Mouse (Mus musculus) thymus, postnatal 10 days (tissue): ENCODE measurements around the gene Nmb.
A peak's percentile ranks its signal among the peaks of the same experiment; 100 is the strongest.

Experiments
- DNase-seq, 2 experiments: peaks; one replicate each; pipeline ENCODE4 v3.0.0; 2021; ENCODE audit warnings: low spot score in 2 of 2

Gene Nmb

DNA sequence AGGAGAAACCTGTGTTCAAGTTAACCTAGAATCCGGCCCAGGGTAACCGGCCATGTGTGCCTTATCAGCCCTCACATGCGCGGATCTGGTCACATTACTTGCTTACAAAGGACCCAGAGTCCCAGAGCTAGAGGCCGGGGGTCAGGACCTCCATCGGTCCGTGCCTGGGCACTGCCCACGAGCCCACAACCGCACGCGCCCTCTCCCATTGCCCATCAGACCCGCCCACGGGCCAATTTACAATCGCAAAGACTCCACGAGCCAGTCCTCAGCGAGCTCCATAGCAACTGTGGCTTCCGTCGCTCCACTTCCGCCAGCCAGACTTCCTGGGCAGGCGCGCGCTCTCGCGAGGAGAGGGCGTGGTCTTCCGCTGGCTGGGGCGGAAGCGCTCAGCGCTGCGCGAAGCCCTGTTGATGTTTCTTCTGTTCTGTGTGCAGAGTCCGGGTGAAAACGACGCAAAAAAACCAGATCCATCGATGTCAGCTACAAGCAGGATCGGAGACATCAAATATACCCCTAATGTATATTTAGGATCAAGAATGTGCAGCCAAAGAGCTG lies 3.9 kb downstream of the Nmb start, which contains the start of gene Wdr73:
Gene Wdr73 (minus strand): TSS at position 326 of the 558 bp plus-strand sequence.
- peak; percentile 85 to 91 for DNase-seq

DNA sequence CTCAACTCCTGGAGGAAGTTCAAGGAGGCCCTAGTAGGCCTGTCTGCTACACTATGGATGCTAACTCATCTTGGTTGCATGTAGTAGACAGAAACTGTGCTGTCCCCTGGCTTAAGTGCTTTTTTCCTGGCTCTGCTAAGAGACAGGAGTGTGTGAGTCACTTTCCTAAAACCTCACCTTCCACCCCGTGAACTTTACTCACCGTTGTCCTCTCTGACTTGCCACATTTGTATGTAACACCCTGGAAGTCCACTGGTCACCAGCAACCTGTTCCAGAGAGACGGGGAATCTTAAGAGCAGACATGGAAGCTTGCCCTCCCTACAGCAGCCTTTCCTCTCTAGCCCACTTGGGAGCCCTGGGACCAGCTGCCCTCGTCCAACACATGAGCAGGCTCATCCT lies 7.2 kb downstream of the Nmb start:
- no peak for DNase-seq

DNA sequence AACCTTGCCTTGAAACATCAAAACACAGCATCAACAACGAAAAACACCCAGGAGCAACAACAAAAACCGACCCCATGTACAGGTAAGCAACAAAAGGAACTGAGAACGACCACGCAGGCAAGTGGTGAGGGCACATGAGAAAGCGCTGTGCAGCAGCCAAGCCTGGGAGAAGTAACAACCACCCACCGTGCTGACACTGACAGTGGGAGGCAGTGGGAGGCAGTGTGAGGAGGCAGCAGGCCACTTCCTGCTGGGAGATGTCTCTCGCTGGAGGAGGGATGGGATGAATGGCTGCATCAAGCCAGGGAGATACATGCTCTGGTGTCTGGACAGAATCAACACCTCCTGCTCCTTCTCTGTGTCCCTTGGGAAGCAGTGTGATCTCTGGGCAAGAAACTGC lies 7.7 kb downstream of the Nmb start:
- no peak for DNase-seq

DNA sequence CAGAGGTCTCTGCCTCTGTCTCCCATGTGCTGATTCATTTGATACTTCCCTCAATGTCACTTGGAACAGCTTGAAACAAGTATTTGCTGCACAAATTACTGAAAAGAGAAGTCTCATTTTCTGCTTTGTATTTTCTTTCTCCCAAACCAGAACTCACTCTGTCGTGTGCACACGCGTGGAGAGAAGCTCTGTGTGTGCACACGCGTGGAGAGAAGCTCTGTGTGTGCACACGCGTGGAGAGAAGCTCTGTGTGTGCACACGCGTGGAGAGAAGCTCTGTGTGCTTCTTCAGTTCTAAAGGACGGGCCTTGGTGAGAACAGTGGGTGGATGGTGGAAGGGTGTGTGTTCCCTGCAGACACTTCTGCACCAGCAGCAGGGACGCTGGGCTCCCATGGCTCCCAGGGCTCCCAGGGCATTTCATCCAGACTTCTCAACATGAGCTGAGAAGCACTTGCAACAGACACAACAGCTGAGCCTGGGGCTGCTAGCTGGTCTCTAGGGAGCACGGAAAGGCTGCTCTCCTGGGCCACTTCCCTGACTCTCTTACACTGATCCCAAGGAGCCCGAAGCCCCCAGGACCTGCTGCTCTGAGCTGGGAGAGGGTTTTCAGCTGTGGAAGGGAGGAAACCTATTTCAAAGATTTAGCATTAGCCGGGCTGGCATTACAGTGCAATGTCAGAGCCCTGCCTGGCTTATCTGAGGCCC lies 9.9 kb downstream of the Nmb start:
- DNase-seq: no peak

DNA sequence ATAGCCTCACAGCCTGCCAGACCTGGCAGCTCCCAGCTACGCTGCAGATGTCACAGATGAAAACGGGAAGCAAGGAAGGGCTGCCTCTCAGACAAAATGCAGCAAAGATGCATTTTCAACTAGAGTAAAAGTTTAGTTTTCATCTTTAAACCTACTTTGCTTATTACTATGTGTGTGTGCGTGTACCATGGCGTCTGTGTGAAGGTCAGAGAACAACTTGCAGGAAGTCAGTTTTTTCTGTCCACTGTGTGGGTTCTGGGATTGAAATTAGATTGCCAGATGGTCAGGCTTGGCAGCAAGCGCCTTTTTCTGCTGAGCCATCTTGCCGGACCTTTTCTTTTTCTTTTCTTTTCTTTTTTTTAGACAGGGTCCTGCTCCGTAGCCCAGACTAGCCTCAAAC lies 10.7 kb downstream of the Nmb start:
- no peak for DNase-seq

DNA sequence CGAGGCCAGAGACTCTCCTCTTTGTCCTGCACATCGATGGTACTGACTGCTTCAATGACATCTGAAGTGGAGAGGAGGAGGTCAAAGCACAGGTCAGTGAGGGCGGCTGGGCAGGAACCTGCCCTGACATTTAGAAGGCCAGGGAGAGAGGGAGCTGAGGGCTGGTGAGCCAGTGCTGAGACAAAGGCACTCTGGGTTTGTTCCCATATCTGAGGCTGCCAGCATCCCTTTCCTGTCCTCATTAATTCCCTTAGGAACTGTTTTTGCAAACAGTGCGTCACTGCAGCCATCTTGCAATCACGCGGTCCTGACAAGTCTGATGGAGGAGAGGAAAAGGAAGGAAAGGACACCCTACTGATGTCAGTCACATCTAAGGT lies 11.1 kb downstream of the Nmb start:
- DNase-seq: no peak

- no peak for DNase-seq
These were observed 11.7 kb downstream of the Nmb start for GRCm38 (mm10) chr7:80893086-80893752.

- DNase-seq: peak; percentile 84 to 86
These were observed 15.0 kb downstream of the Nmb start for GRCm38 (mm10) chr7:80889841-80890241.

- peak; percentile 50 to 53 for DNase-seq
These were observed 15.8 kb downstream of the Nmb start for GRCm38 (mm10) chr7:80889021-80889511.

GRCm38 (mm10) chr7:80888595-80888994 lies 16.3 kb downstream of the Nmb start:
- no peak for DNase-seq

GRCm38 (mm10) chr7:80885666-80886065 lies 19.2 kb downstream of the Nmb start:
- peak in 1 of 2 experiments; percentile 49 for DNase-seq

GRCm38 (mm10) chr7:80882830-80883505 lies 21.9 kb downstream of the Nmb start:
- peak; percentile 83 to 85 for DNase-seq

DNA sequence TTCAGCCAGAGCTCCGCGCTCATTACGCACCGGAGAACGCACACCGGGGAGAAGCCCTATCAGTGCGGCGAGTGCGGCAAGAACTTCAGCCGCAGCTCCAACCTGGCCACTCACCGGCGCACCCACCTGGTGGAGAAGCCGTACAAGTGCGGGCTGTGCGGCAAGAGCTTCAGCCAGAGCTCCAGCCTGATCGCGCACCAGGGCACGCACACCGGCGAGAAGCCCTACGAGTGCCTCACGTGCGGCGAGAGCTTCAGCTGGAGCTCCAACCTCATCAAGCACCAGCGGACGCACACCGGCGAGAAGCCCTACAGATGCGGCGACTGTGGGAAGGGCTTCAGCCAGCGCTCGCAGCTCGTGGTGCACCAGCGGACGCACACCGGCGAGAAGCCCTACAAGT lies 29.1 kb downstream of the Nmb start:
- no peak for DNase-seq

DNA sequence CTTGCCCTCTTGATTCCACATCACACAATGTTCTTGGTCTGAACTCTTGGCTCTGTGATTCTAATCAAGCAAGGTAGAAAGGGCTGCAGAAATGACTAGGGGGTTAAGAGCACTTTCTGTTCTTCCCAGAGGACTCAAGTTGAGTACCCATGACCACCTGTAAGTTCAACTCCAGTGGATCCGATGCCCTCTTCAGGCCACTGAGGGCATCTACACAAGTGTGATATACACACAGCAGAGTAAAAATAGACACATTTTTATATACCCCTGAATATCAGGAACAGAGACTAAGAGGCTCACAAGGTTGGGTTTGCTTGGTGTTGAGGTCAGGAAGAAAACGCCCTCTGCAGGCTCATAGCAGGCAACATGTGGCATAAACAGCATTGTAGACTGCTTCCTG lies 31.2 kb downstream of the Nmb start:
- no peak for DNase-seq

- no peak for DNase-seq
These were observed 31.8 kb downstream of the Nmb start for GRCm38 (mm10) chr7:80873038-80873437.

GRCm38 (mm10) chr7:80868686-80869085 lies 36.2 kb downstream of the Nmb start:
- DNase-seq: no peak

GRCm38 (mm10) chr7:80866514-80867147 lies 38.2 kb downstream of the Nmb start:
- no peak for DNase-seq

DNA sequence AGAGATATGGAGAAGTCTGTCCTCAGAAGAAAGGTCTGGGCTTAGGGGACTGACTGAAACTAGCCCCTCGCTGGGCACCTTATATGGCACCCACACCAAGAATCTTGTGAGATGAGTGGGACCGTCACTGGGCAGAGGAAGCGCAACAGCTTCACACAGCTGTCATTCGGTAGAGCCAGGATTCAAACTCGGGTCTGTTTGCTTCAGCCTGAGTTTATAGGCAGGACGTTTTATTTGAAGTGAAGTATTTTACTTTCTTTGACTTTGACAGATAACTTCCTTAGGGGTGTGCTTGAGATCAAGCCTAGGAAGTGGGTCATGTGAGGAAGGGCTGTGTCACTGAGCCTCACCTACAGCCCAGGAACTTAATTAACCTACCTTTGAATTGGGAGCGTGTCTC lies 39.4 kb downstream of the Nmb start:
- no peak for DNase-seq

DNA sequence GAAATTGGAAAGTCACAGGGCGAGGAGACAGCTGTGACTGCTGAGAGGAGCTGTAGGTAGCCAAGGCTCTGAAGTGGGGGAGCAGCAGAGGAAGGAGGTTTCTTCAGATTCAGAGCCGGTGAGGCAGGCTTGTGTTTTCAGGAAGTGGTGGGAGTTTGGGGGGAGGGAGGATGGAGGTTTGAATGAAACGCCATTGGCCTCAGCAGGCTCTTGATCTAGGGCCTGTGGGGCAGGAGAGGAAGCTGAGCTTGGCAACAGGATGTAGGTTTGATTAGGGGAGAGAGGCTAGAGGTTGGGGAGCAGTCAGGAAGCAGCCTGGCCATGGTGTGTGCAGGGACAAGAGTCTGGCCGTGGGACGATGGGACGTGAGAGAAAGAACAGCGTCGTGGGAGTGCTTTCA lies 40.0 kb downstream of the Nmb start:
- DNase-seq: peak; percentile 75 to 84

DNA sequence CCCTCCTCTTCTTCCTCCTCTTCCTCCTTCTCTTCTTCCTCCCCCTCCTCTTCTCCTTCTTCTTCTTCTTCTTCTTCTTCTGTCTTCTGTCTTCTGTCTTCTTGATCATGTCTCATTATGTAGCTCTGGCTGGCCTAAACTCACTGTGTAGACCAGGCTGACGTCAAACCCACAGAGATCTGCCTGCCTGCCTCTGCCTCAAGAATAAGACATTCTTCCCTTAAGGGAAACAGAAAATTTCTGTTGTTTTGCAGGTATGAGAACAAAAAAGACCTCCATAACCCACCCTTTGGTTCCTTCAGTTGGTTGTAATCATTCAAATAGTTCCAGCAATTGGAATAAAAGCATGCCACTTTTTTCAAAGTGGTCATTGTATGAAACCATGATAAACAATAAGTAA lies 40.7 kb downstream of the Nmb start:
- DNase-seq: no peak

GRCm38 (mm10) chr7:80863520-80863919 lies 41.4 kb downstream of the Nmb start:
- DNase-seq: no peak

GRCm38 (mm10) chr7:80862475-80862874 lies 42.4 kb downstream of the Nmb start:
- DNase-seq: no peak
